Mouse (Mus musculus): ENCODE results near the gene Ccdc6. TPM values are rescaled to one million over a fixed set of nuclear protein-coding genes. Genes with fewer than 3 reads are reported as not detected.

Ccdc6 gene
- polyA plus RNA-seq, 1 experiment from 2014 or later: 8.9 TPM

- Histone ChIP-seq H3K4me3 (replicated peaks) (peak overlapping the region; percentile 95), H3K36me3 (peaks cover 7% of the 10 kb centered on the region; the same call in 1 of the 2 replicates), H3K27ac (peak overlapping the region; percentile 88), H3K9me3 (replicated peaks) (no peaks in the 10 kb centered on the region), H3K9ac (peak overlapping the region; percentile 94), H3K4me1 (replicated peaks) (peaks cover 57% of the 10 kb centered on the region), H3K27me3 (no peaks in the 10 kb centered on the region), H3K4me2 (peak overlapping the region; percentile 98)
- 15% methylated on average over 13 of the region's 13 CpGs for WGBS (ENCODE audit: insufficient replicate concordance)
- no peak for ATAC-seq (ENCODE audit: low read depth)
- DNase-seq: peak; percentile 8
Measured at GRCm38 (mm10) chr10:70095506-70096270, 1.2 kb upstream of the Ccdc6 start.

GRCm38 (mm10) chr10:70097291-70097901 is 475 bp downstream of the Ccdc6 start:
- Histone ChIP-seq H3K4me2 (peak overlapping the region; percentile 98), H3K27ac (peak overlapping the region; percentile 88), H3K4me3 (replicated peaks) (peak overlapping the region; percentile 95), H3K36me3 (peaks cover 23% of the 10 kb centered on the region), H3K9me3 (replicated peaks) (no peaks in the 10 kb centered on the region), H3K27me3 (no peaks in the 10 kb centered on the region), H3K9ac (peak overlapping the region; percentile 94), H3K4me1 (replicated peaks) (peaks cover 57% of the 10 kb centered on the region)
- ATAC-seq (ENCODE audit: low read depth): peak; percentile 30
- DNase-seq: peak; percentile 26
- WGBS (ENCODE audit: insufficient replicate concordance): under 1% methylated on average over 33 of the region's 58 CpGs

- peaks cover 57% of the 10 kb centered on the region for H3K4me1 ChIP-seq (replicated peaks)
- WGBS (ENCODE audit: insufficient replicate concordance): 1% methylated on average over 29 of the region's 29 CpGs
- ATAC-seq (ENCODE audit: low read depth): peak; percentile 26
Measured at GRCm38 (mm10) chr10:70097911-70098569, 1.1 kb downstream of the Ccdc6 start.

GRCm38 (mm10) chr10:70098626-70099025 is 1.7 kb downstream of the Ccdc6 start:
- ATAC-seq (ENCODE audit: low read depth): no peak
- peak overlapping the region; percentile 95 for H3K4me3 ChIP-seq (replicated peaks)
- no peak for DNase-seq
- peak overlapping the region; percentile 36; the same call in 1 of the 2 replicates for H3K27ac ChIP-seq
- no peaks in the 10 kb centered on the region for H3K9me3 ChIP-seq (replicated peaks)
- peaks cover 33% of the 10 kb centered on the region for H3K36me3 ChIP-seq
- peak overlapping the region; percentile 98 for H3K4me2 ChIP-seq
- H3K27me3 ChIP-seq: no peaks in the 10 kb centered on the region
- peaks cover 57% of the 10 kb centered on the region for H3K4me1 ChIP-seq (replicated peaks)
- H3K9ac ChIP-seq: peak overlapping the region; percentile 94
- 30% methylated on average over 6 of the region's 6 CpGs for WGBS (ENCODE audit: insufficient replicate concordance)

More at GRCm38 (mm10) chr10:70097911-70098569, 1.1 kb downstream of the Ccdc6 start:
- Histone ChIP-seq H3K27ac (peak overlapping the region; percentile 88), H3K27me3 (no peaks in the 10 kb centered on the region), H3K4me3 (replicated peaks) (peak overlapping the region; percentile 95), H3K36me3 (peaks cover 27% of the 10 kb centered on the region), H3K9me3 (replicated peaks) (no peaks in the 10 kb centered on the region), H3K9ac (peak overlapping the region; percentile 94), H3K4me2 (peak overlapping the region; percentile 98)
- peak; percentile 17 for DNase-seq

DNA sequence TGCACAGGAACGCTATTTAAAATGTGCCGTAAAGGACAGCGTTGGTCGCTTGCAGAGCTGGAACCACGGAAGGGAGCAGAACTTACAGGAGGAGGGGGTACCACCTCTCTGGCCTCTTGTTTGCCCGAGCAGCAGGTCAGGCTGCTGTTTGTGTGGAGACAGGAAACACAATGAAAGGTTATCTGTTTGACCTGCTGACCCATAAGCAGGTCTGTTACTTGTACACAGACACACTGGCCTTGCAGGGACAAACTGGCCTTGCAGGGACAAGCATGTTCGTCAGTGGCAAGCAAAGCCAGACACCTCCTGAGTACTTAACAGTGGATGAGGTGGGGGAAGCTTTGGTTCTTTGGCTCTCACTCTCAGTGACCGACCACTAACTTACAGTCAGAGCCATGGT is 2.1 kb downstream of the Ccdc6 start:
- 48% methylated on average over 8 of the region's 8 CpGs for WGBS (ENCODE audit: insufficient replicate concordance)
- Histone ChIP-seq H3K27ac (no peak overlapping the region; the same call in 1 of the 2 replicates), H3K27me3 (no peaks in the 10 kb centered on the region), H3K4me1 (replicated peaks) (peaks cover 57% of the 10 kb centered on the region), H3K4me2 (peak overlapping the region; percentile 98), H3K9me3 (replicated peaks) (no peaks in the 10 kb centered on the region), H3K4me3 (replicated peaks) (peak overlapping the region; percentile 95), H3K36me3 (peaks cover 37% of the 10 kb centered on the region), H3K9ac (peak overlapping the region; percentile 94)
- DNase-seq (no peak), ATAC-seq (ENCODE audit: low read depth) (no peak)

GRCm38 (mm10) chr10:70102086-70102485 is 5.2 kb downstream of the Ccdc6 start:
- Histone ChIP-seq H3K27ac (no peak overlapping the region), H3K9me3 (replicated peaks) (no peaks in the 10 kb centered on the region), H3K4me1 (replicated peaks) (peaks cover 62% of the 10 kb centered on the region), H3K4me2 (no peak overlapping the region), H3K36me3 (peaks cover 50% of the 10 kb centered on the region), H3K27me3 (no peaks in the 10 kb centered on the region), H3K9ac (no peak overlapping the region), H3K4me3 (replicated peaks) (no peak overlapping the region)
- no peak for ATAC-seq (ENCODE audit: low read depth)
- DNase-seq: no peak
- 95% methylated on average over 4 of the region's 4 CpGs for WGBS (ENCODE audit: insufficient replicate concordance)

- Histone ChIP-seq H3K4me3 (replicated peaks) (no peak overlapping the region), H3K9ac (no peak overlapping the region), H3K9me3 (replicated peaks) (no peaks in the 10 kb centered on the region), H3K27me3 (no peaks in the 10 kb centered on the region), H3K36me3 (peaks cover 28% of the 10 kb centered on the region), H3K4me1 (replicated peaks) (peaks cover 72% of the 10 kb centered on the region), H3K27ac (no peak overlapping the region), H3K4me2 (no peak overlapping the region)
- no peak for ATAC-seq (ENCODE audit: low read depth)
- 76% methylated on average over 13 of the region's 13 CpGs for WGBS (ENCODE audit: insufficient replicate concordance)
- no peak for DNase-seq
Measured at GRCm38 (mm10) chr10:70108016-70108415, 11.1 kb downstream of the Ccdc6 start.

DNA sequence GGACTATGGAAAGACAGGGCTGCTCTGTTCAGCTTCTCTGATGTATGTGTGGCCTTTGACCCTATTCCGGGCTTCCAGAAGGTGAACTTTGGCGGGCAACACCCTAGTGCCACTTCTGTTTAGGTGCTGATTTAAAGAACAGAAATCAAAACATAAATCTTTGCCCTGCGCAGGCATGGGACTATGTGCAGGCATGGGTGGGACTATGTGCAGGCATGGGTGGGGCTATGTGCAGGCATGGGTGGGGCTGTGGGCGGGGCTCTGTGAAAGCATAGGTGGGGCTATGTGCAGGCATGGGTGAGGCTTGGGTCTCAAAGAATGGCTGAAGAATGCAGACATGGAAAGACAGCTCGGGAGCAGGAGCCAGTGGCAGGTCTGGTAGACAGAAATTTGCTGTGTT is 13.1 kb downstream of the Ccdc6 start:
- Histone ChIP-seq H3K4me3 (replicated peaks) (no peak overlapping the region), H3K9me3 (replicated peaks) (no peaks in the 10 kb centered on the region), H3K36me3 (peaks cover 15% of the 10 kb centered on the region), H3K27ac (0 out of 2 replicates have a peak overlapping the region, but pooled peaks have one; percentile 7), H3K4me1 (replicated peaks) (peaks cover 60% of the 10 kb centered on the region), H3K4me2 (no peak overlapping the region), H3K9ac (no peak overlapping the region), H3K27me3 (no peaks in the 10 kb centered on the region)
- ATAC-seq (ENCODE audit: low read depth): peak; percentile 96
- no peak for DNase-seq
- 32% methylated on average over 5 of the region's 5 CpGs for WGBS (ENCODE audit: insufficient replicate concordance)

DNA sequence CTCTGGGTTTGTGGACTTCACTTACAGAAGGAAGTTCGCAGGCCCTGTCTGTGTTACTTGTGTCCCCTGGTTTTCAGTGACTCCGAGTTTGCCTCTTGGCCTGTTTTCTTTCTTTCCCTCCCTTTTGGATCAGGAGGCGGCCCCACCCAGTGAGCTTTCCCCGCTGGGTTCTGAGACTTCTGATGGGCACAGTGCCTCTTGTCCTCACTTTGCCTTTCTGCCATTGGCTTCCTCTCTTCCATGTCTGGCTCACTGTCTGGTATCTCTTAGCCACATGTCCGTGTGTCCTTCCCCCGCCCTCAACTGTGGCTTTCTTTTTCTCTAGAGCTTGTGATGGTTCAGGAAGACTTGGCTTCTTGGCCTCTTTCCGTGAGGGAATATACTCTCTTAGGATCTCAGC is 13.9 kb downstream of the Ccdc6 start:
- Histone ChIP-seq H3K4me1 (replicated peaks) (peaks cover 55% of the 10 kb centered on the region), H3K27me3 (no peaks in the 10 kb centered on the region), H3K9me3 (replicated peaks) (no peaks in the 10 kb centered on the region), H3K4me3 (replicated peaks) (no peak overlapping the region), H3K27ac (no peak overlapping the region), H3K9ac (no peak overlapping the region), H3K36me3 (peaks cover 11% of the 10 kb centered on the region), H3K4me2 (no peak overlapping the region)
- DNase-seq (no peak), ATAC-seq (ENCODE audit: low read depth) (no peak)
- 57% methylated on average over 7 of the region's 7 CpGs for WGBS (ENCODE audit: insufficient replicate concordance)

DNA sequence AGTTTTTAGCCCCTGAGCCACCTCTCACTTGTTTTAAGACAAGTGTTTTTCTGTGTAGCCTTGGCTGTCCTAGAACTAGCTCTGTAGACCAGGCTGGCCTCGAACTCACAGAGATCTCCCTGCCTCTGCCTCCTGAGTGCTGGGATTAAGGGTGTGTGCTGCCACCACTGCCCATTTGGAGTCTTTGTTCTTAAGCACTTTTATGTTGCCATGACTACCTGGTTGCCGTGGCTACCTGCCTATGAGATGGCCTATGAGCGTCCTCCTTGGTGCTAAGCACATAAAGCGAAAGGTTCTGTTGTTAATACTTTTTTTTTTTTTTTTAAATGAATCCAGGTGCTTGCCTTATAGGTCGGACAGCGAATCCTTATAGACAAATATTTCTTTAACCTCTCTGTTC is 14.7 kb downstream of the Ccdc6 start:
- ATAC-seq (ENCODE audit: low read depth) (no peak), DNase-seq (no peak)
- Histone ChIP-seq H3K4me1 (replicated peaks) (peaks cover 51% of the 10 kb centered on the region), H3K9me3 (replicated peaks) (no peaks in the 10 kb centered on the region), H3K4me3 (replicated peaks) (no peak overlapping the region), H3K36me3 (peaks cover 11% of the 10 kb centered on the region), H3K4me2 (no peak overlapping the region), H3K9ac (no peak overlapping the region), H3K27ac (no peak overlapping the region), H3K27me3 (no peaks in the 10 kb centered on the region)
- WGBS (ENCODE audit: insufficient replicate concordance): 91% methylated on average over 6 of the region's 6 CpGs

DNA sequence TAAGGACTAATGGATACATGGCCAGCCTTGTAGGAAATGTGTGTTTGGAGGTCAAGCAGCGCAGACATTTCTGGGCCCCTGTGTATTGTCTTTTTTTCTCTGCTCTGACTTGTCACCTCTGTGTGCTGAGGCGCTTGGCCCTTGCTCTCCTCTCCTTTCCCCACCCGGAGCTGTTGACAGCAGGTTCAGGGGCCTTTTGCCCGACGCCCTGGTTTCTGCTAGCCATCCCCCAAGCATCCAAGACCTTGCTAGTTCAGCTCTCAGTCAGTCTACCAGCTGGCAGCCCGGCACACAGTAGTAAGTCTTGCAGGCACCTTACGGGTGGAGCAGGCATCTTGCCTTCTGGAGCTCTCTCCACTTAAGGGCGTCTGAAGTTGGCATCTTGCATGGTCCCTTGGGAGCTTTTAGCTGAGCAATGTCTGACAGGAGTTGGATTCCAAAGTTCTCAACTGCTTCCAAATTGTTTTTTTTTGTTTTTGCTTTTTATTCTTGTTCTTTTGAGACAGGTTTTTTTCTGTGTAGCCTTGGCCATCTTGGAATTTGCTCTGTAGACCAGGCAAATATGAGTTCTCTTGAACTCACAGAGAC is 17.2 kb downstream of the Ccdc6 start:
- Histone ChIP-seq H3K27me3 (no peaks in the 10 kb centered on the region), H3K27ac (no peak overlapping the region), H3K4me2 (no peak overlapping the region), H3K4me3 (replicated peaks) (no peak overlapping the region), H3K36me3 (peaks cover 11% of the 10 kb centered on the region), H3K9ac (no peak overlapping the region), H3K9me3 (replicated peaks) (no peaks in the 10 kb centered on the region), H3K4me1 (replicated peaks) (peaks cover 47% of the 10 kb centered on the region)
- ATAC-seq (ENCODE audit: low read depth): no peak
- 80% methylated on average over 8 of the region's 8 CpGs for WGBS (ENCODE audit: insufficient replicate concordance)
- DNase-seq: no peak
